Mouse (Mus musculus): ENCODE measurements at regions not wholly inside any gene's neighbourhood (a gene's known extent, or its start where the extent isn't known, plus 50 kb on each side); places are given as distances from the start of the nearest gene placed in this dataset.

- DNase-seq (ENCODE audit: low read depth in 1 of 2, low spot score in 2 of 2), result no peak
Measured at GRCm38 (mm10) chr1:55888711-55889366, 483.1 kb downstream of the Plcl1 start.

- DNase-seq (ENCODE audit: low read depth in 1 of 2, low spot score in 2 of 2), result no peak
Measured at GRCm38 (mm10) chr1:55890511-55891151, 484.9 kb downstream of the Plcl1 start.

GRCm38 (mm10) chr1:55891894-55892293 lies 486.2 kb downstream of the Plcl1 start:
- DNase-seq (ENCODE audit: low read depth in 1 of 2, low spot score in 2 of 2), result no peak

- no peak for DNase-seq (ENCODE audit: low read depth in 1 of 2, low spot score in 2 of 2)
Measured at GRCm38 (mm10) chr1:55897572-55897971, 491.9 kb downstream of the Plcl1 start.

- no peak for DNase-seq (ENCODE audit: low read depth in 1 of 2, low spot score in 2 of 2)
Measured at GRCm38 (mm10) chr1:55898031-55898430, 492.3 kb downstream of the Plcl1 start.

GRCm38 (mm10) chr1:55900033-55900432 lies 494.3 kb downstream of the Plcl1 start:
- no peak for DNase-seq (ENCODE audit: low read depth in 1 of 2, low spot score in 2 of 2)

GRCm38 (mm10) chr1:55903177-55903576 lies 497.5 kb downstream of the Plcl1 start:
- no peak for DNase-seq (ENCODE audit: low read depth in 1 of 2, low spot score in 2 of 2)

GRCm38 (mm10) chr1:55904571-55904970 lies 498.9 kb downstream of the Plcl1 start:
- no peak for DNase-seq (ENCODE audit: low read depth in 1 of 2, low spot score in 2 of 2)

- no peak for DNase-seq (ENCODE audit: low read depth in 1 of 2, low spot score in 2 of 2)
Measured at GRCm38 (mm10) chr1:55905232-55905631, 499.5 kb downstream of the Plcl1 start.

- no peak for DNase-seq (ENCODE audit: low read depth in 1 of 2, low spot score in 2 of 2)
Measured at GRCm38 (mm10) chr1:55910024-55910423, 504.3 kb downstream of the Plcl1 start.

- DNase-seq (ENCODE audit: low read depth in 1 of 2, low spot score in 2 of 2), result no peak
Measured at GRCm38 (mm10) chr1:55914284-55914683, 508.6 kb downstream of the Plcl1 start.

- no peak for DNase-seq (ENCODE audit: low read depth in 1 of 2, low spot score in 2 of 2)
Measured at GRCm38 (mm10) chr1:55915940-55916339, 510.2 kb downstream of the Plcl1 start.

- no peak for DNase-seq (ENCODE audit: low read depth in 1 of 2, low spot score in 2 of 2)
Measured at GRCm38 (mm10) chr1:55919516-55919915, 513.8 kb downstream of the Plcl1 start.

- DNase-seq (ENCODE audit: low read depth in 1 of 2, low spot score in 2 of 2), result no peak
Measured at GRCm38 (mm10) chr1:55946786-55947549, 541.2 kb downstream of the Plcl1 start.

GRCm38 (mm10) chr1:55947618-55948283 lies 542.0 kb downstream of the Plcl1 start:
- no peak for DNase-seq (ENCODE audit: low read depth in 1 of 2, low spot score in 2 of 2)

GRCm38 (mm10) chr1:55949606-55950005 lies 543.9 kb downstream of the Plcl1 start:
- no peak for DNase-seq (ENCODE audit: low read depth in 1 of 2, low spot score in 2 of 2)

- no peak for DNase-seq (ENCODE audit: low read depth in 1 of 2, low spot score in 2 of 2)
Measured at GRCm38 (mm10) chr1:55957804-55958445, 552.2 kb downstream of the Plcl1 start.

- no peak for DNase-seq (ENCODE audit: low read depth in 1 of 2, low spot score in 2 of 2)
Measured at GRCm38 (mm10) chr1:55960291-55960690, 554.6 kb downstream of the Plcl1 start.

GRCm38 (mm10) chr1:55963867-55964266 lies 558.1 kb downstream of the Plcl1 start:
- no peak for DNase-seq (ENCODE audit: low read depth in 1 of 2, low spot score in 2 of 2)

- no peak for DNase-seq (ENCODE audit: low read depth in 1 of 2, low spot score in 2 of 2)
Measured at GRCm38 (mm10) chr1:55966273-55966672, 560.6 kb downstream of the Plcl1 start.

GRCm38 (mm10) chr1:55967869-55968268 lies 562.1 kb downstream of the Plcl1 start:
- DNase-seq (ENCODE audit: low read depth in 1 of 2, low spot score in 2 of 2), result no peak

All from monocyte, adult 2 months (primary cell).